Mouse (Mus musculus) megakaryocyte, embryonic 14.5 days (primary cell): Measurements from ENCODE around the gene Timm9. TPM values are rescaled to one million over a fixed set of nuclear protein-coding genes. Genes with fewer than 3 reads are reported as not detected.

Experiments used
- H3K27me3 ChIP-seq: replicated peaks from 2 replicates; pipeline ENCODE3; 2012; ENCODE audit warnings: inconsistent platforms
- H3K36me3 ChIP-seq: replicated peaks from 2 replicates; pipeline ENCODE3; 2012; ENCODE audit warnings: low read length, inconsistent platforms, mixed read lengths
- H3K4me1 ChIP-seq: 2 replicates; pipeline ENCODE4 v1.6.1; 2012; ENCODE audit warnings: inconsistent platforms
- H3K4me3 ChIP-seq: replicated peaks from 2 replicates; pipeline ENCODE3; 2012; ENCODE audit warnings: moderate library complexity, mild to moderate bottlenecking, inconsistent platforms
- H3K9me3 ChIP-seq: 2 replicates; pipeline ENCODE4 v1.6.1; 2012; ENCODE audit warnings: inconsistent platforms
- FLI1 ChIP-seq: IDR thresholded peaks from 2 replicates; pipeline ENCODE4 v1.6.1; 2012; ENCODE audit warnings: low read length, inconsistent platforms, mixed read lengths
- GATA1 ChIP-seq: IDR thresholded peaks from 3 replicates; pipeline ENCODE4 v1.6.1; 2012; ENCODE audit warnings: mixed read lengths, low read length, inconsistent platforms, borderline replicate concordance
- polyA plus RNA-seq: library from polyadenylated mRNA; stranded (reverse); fragments of >175 nt; gene quantifications from 2 replicates; pipeline ENCODE4 v1.2.3, GENCODE M21; 2012; ENCODE audit warnings: low replicate concordance; ENCODE audit not compliant: insufficient read depth

Timm9 gene
- polyA plus RNA-seq, 1 experiment, result 7.9 TPM

DNA sequence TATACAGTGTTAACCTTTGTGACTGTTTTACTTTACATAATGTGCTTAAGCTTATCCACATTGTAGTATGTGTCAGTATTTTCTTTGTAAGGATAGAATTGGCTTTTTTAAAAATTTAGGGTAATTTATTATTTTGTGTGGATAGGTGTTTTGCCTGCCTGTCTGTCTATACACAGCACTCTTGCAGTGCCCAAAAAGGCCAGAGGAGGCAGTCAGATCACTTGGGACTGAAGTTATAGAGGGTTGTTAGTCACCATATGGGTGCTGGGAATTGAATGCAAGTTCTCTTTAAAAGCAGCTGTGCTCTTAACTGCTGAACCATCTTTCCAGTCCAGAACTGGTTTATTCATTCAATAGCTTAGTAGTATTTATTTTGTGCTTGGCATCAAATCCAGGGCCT, 4.7 kb upstream of the Timm9 start:
- Histone ChIP-seq H3K4me1 (peaks cover 22% of the 10 kb centered on the region), H3K4me3 (no peak overlapping the region), H3K27me3 (no peaks in the 10 kb centered on the region), H3K9me3 (no peaks in the 10 kb centered on the region), H3K36me3 (peaks cover 66% of the 10 kb centered on the region)
- no peak for TF ChIP-seq FLI1

DNA sequence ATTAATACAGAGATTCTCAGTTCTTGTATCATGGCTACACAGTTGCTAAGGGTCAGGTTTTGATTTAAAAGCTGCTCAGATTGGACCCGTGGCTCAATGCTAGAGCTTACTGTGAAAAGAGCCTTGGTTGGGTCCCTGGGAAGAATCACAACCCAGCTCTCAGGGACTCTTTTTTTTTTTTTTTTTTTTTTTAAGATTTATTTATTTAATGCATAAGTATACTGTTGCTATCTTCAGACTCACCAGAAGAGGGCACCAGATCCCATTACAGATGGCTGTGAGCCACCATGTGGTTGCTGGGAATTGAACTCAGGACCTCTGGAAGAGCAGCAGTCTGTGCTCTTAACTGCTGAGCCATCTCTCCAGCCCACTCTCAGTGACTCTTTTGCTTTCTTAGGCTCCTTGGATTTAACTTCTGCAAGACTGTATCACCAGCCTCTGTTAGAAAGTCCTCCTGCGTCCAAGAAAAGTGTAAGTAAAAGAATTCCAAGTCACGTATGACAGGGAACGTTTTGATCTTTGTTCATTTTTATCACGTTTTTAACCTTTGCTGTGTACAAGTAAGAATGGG, 2.9 kb upstream of the Timm9 start:
- Histone ChIP-seq H3K36me3 (peaks cover 48% of the 10 kb centered on the region), H3K4me3 (no peak overlapping the region), H3K4me1 (peaks cover 28% of the 10 kb centered on the region), H3K9me3 (no peaks in the 10 kb centered on the region), H3K27me3 (no peaks in the 10 kb centered on the region)
- TF ChIP-seq FLI1, result no peak
- no peak for TF ChIP-seq GATA1

DNA sequence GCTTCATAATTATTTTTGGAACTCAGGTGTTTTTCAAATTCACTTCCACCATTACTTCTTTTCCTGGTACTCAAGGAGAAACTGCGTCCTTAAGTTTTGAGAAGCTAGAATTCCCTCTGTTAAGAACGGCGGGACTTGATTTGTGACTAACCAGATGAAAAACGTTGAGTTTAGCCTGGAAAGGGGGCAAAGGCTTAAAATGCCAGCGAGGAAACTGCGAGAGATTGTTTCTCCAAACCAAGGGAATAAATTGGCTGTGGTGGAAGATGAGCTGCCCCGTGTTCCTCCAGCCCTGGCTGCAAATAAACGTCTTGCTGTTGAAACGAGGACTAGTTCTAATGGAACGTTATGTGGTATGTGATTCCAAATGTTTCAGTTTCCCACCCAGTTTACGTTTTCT, 1.2 kb upstream of the Timm9 start:
- H3K4me1 ChIP-seq, result peaks cover 23% of the 10 kb centered on the region
- peak overlapping the region; percentile 98 for H3K4me3 ChIP-seq
- no peaks in the 10 kb centered on the region for H3K9me3 ChIP-seq
- TF ChIP-seq GATA1, result no peak
- no peak for TF ChIP-seq FLI1
- no peaks in the 10 kb centered on the region for H3K27me3 ChIP-seq
- peaks cover 44% of the 10 kb centered on the region for H3K36me3 ChIP-seq

DNA sequence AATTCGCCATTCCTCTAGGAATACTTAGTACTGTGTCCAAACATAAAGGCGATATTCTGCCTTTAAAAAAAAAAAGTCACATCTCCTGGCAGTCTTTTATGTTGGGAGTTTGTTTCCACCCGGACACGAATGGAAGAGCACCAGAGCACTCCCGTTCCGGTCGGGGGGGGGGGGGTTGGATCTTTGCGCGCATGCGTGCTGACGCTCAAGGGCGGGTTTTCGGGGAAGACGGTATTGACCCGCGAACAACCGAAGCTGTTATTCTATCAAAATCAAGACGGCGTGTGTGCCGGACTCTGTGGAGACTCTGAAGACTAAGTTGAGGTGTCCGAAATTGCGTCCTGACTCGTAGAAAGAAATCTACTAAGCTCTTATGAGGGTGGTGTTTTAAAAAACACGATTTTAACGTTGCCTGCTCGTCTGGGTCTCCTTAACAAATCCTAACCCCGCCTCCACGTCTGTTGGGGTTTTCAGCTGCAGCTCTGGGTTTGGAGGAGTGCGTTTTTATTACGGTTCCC, 549 bp upstream of the Timm9 start:
- Histone ChIP-seq H3K4me3 (peak overlapping the region; percentile 98), H3K4me1 (peaks cover 23% of the 10 kb centered on the region), H3K9me3 (no peaks in the 10 kb centered on the region), H3K27me3 (no peaks in the 10 kb centered on the region), H3K36me3 (peaks cover 43% of the 10 kb centered on the region)
- TF ChIP-seq GATA1 (no peak), FLI1 (no peak)

DNA sequence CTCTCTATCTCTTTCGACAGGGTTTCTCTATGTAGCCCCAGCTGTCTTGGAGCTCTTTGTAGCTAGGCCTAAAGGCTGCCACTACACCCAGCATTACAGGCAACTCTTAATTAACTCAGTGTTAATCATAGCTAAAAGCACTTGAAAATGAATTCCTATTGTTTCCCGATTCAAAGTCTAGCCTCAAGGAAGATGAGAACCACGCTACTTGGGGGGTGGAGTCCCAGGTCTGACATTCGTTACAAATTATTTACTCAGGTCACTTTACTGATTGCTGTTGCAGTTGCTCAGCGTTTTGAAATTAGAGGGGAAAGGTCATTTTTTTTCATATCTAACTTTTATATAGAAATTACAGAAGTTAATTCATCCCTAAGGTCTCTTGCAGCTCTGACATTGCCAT, 903 bp downstream of the Timm9 start:
- TF ChIP-seq GATA1 (no peak), FLI1 (no peak)
- Histone ChIP-seq H3K36me3 (peaks cover 41% of the 10 kb centered on the region), H3K27me3 (no peaks in the 10 kb centered on the region), H3K9me3 (no peaks in the 10 kb centered on the region), H3K4me3 (peak overlapping the region; percentile 98), H3K4me1 (peaks cover 23% of the 10 kb centered on the region)

GRCm38 (mm10) chr12:71123286-71123685, 13.2 kb downstream of the Timm9 start:
- H3K27me3 ChIP-seq, result no peaks in the 10 kb centered on the region
- H3K4me1 ChIP-seq, result peaks cover 3% of the 10 kb centered on the region; the same call in 1 of the 2 replicates
- H3K9me3 ChIP-seq, result no peaks in the 10 kb centered on the region
- TF ChIP-seq GATA1, result no peak
- no peak for TF ChIP-seq FLI1
- H3K4me3 ChIP-seq, result no peak overlapping the region
- peaks cover 63% of the 10 kb centered on the region for H3K36me3 ChIP-seq

GRCm38 (mm10) chr12:71122731-71123130, 13.8 kb downstream of the Timm9 start:
- peaks cover 58% of the 10 kb centered on the region for H3K36me3 ChIP-seq
- H3K27me3 ChIP-seq, result no peaks in the 10 kb centered on the region
- TF ChIP-seq FLI1 (no peak), GATA1 (no peak)

GRCm38 (mm10) chr12:71116411-71116810, 20.1 kb downstream of the Timm9 start:
- Histone ChIP-seq H3K27me3 (no peaks in the 10 kb centered on the region), H3K4me1 (peaks cover 16% of the 10 kb centered on the region), H3K4me3 (no peak overlapping the region), H3K9me3 (no peaks in the 10 kb centered on the region), H3K36me3 (peaks cover 4% of the 10 kb centered on the region)
- no peak for TF ChIP-seq FLI1
- TF ChIP-seq GATA1, result no peak

More at GRCm38 (mm10) chr12:71122731-71123130, 13.8 kb downstream of the Timm9 start:
- Histone ChIP-seq H3K4me1 (peaks cover 1% of the 10 kb centered on the region; the same call in 1 of the 2 replicates), H3K9me3 (no peaks in the 10 kb centered on the region), H3K4me3 (no peak overlapping the region)

- TF ChIP-seq GATA1 (no peak), FLI1 (no peak)
- Histone ChIP-seq H3K27me3 (no peaks in the 10 kb centered on the region), H3K9me3 (no peaks in the 10 kb centered on the region), H3K36me3 (no peaks in the 10 kb centered on the region), H3K4me3 (peak overlapping the region; percentile 86), H3K4me1 (peaks cover 25% of the 10 kb centered on the region)
These were observed 22.7 kb downstream of the Timm9 start for GRCm38 (mm10) chr12:71113675-71114288.

DNA sequence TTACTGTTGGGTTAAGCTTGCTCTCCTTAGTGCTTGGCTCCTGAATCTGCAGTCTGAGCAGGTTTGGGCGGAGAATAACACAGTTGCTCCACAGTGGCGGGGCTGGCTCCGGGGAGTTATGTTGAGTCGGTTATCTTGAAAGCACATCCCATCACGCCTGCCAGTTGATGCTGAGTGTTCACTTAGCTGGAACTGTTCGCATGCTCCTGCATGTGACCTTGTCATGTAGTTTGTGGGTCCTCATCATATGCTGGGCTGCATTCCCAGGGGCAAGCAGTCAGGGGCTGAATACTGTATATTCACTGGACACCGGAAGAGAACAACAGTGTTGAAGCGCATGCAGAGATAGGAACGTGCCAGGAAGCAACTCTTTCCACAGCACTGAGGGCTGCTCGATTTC, 23.4 kb downstream of the Timm9 start:
- H3K4me1 ChIP-seq, result peaks cover 25% of the 10 kb centered on the region
- no peaks in the 10 kb centered on the region for H3K27me3 ChIP-seq
- TF ChIP-seq GATA1 (no peak), FLI1 (no peak)
- no peak overlapping the region for H3K4me3 ChIP-seq
- H3K36me3 ChIP-seq, result no peaks in the 10 kb centered on the region
- H3K9me3 ChIP-seq, result no peaks in the 10 kb centered on the region

DNA sequence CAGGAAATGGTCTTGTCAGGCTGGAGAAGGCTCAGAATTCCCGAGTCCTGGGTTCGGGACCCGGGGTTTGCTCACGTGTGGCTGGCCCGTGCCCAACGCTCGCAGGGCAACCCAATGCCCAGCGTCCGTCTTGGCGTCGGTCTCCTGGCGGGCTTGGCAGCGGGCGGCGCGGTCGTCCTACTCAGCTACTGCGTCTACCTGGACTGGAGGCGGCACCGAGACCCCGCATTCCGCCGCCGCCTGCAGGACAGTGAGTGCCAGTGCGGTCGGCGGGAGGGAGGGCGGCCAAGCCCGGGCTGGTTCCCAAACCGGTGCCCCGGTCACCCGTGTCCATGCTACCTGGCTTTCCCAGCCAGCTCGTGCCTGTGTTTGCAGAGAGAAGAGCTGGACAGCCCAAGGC, 25.2 kb downstream of the Timm9 start, which contains the start of gene Tomm20l:
Tomm20l (plus strand) TSS at position 98 of the 400 bp plus-strand sequence.
- Histone ChIP-seq H3K9me3 (no peaks in the 10 kb centered on the region), H3K36me3 (no peaks in the 10 kb centered on the region), H3K4me3 (peak within 1 kb of the TSS; percentile 17), H3K4me1 (peaks cover 25% of the 10 kb centered on the region), H3K27me3 (no peaks in the 10 kb centered on the region)
- TF ChIP-seq GATA1 (no peak), FLI1 (no peak)
